Mouse (Mus musculus): ENCODE measurements around the gene Gm10375. TPM values are rescaled to one million over a fixed set of nuclear protein-coding genes. Genes with fewer than 3 reads are reported as not detected.

Gene Gm10375
- polyA plus RNA-seq (2015; fragmentation: Illumina TruSeq; extraction: RNeasy Lipid Tissue Mini Kit (QIAGEN cat#74804); ENCODE audit: insufficient read depth, low read depth, low replicate concordance), result not detected

GRCm38 (mm10) chr14:43607913-43608312 is at the start of gene Gm10375:
Gene Gm10375 (minus strand): TSS chr14:43608013.

GRCm38 (mm10) chr14:43579046-43579445 is 28.8 kb downstream of the Gm10375 start, which contains the start of gene Gm17654:
Gene Gm17654 (minus strand): TSS chr14:43579146.

Other genes with a start within 250 kb of the Gm10375 start
- gene Gm8138, start 191.7 kb downstream of the Gm10375 start, polyA plus RNA-seq (2015; fragmentation: Illumina TruSeq; extraction: RNeasy Lipid Tissue Mini Kit (QIAGEN cat#74804); ENCODE audit: insufficient read depth, low read depth, low replicate concordance), result not detected
- gene Gm5799, start 64.4 kb downstream of the Gm10375 start, polyA plus RNA-seq (2015; fragmentation: Illumina TruSeq; extraction: RNeasy Lipid Tissue Mini Kit (QIAGEN cat#74804); ENCODE audit: insufficient read depth, low read depth, low replicate concordance), result not detected
- gene Gm17654, start 28.9 kb downstream of the Gm10375 start, polyA plus RNA-seq (2015; fragmentation: Illumina TruSeq; extraction: RNeasy Lipid Tissue Mini Kit (QIAGEN cat#74804); ENCODE audit: insufficient read depth, low read depth, low replicate concordance), result not detected
- gene Gm8165, start 69.2 kb upstream of the Gm10375 start, polyA plus RNA-seq (2015; fragmentation: Illumina TruSeq; extraction: RNeasy Lipid Tissue Mini Kit (QIAGEN cat#74804); ENCODE audit: insufficient read depth, low read depth, low replicate concordance), result not detected
- gene Gm7324, start 89.8 kb upstream of the Gm10375 start, polyA plus RNA-seq (2015; fragmentation: Illumina TruSeq; extraction: RNeasy Lipid Tissue Mini Kit (QIAGEN cat#74804); ENCODE audit: insufficient read depth, low read depth, low replicate concordance), result not detected
- gene Gm16506, start 119.5 kb upstream of the Gm10375 start, polyA plus RNA-seq (2015; fragmentation: Illumina TruSeq; extraction: RNeasy Lipid Tissue Mini Kit (QIAGEN cat#74804); ENCODE audit: insufficient read depth, low read depth, low replicate concordance), result not detected
- not detected for gene Gm6526, start 139.9 kb upstream of the Gm10375 start, polyA plus RNA-seq (2015; fragmentation: Illumina TruSeq; extraction: RNeasy Lipid Tissue Mini Kit (QIAGEN cat#74804); ENCODE audit: insufficient read depth, low read depth, low replicate concordance)
- gene Gm8180, start 176.7 kb upstream of the Gm10375 start, polyA plus RNA-seq (2015; fragmentation: Illumina TruSeq; extraction: RNeasy Lipid Tissue Mini Kit (QIAGEN cat#74804); ENCODE audit: insufficient read depth, low read depth, low replicate concordance), result not detected